Mouse (Mus musculus): ENCODE measurements at regions not wholly inside any gene's neighbourhood (a gene's known extent, or its start where the extent isn't known, plus 50 kb on each side); places are given as distances from the start of the nearest gene placed in this dataset.

DNA sequence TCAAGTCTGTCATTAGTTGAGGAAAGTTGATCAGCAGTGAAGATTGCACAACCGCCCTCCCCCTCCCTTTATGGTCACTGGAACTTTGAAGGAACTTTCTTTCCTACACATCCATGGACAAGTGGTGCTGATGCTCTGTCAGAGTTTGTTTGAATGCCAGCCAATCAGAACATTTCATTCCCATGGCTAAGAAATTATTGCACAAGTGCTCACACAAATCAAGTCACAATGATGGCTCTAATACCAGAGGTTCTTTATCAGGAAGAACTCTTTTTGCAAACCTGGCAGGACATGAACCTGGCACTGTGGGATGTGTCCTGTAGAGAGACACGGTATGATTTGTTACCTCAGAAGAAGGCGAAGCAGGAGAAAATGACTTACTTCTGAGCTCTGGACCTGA, 54.3 kb upstream of the Spry2 start:
- no peak for DNase-seq (ENCODE audit: low read depth)

DNA sequence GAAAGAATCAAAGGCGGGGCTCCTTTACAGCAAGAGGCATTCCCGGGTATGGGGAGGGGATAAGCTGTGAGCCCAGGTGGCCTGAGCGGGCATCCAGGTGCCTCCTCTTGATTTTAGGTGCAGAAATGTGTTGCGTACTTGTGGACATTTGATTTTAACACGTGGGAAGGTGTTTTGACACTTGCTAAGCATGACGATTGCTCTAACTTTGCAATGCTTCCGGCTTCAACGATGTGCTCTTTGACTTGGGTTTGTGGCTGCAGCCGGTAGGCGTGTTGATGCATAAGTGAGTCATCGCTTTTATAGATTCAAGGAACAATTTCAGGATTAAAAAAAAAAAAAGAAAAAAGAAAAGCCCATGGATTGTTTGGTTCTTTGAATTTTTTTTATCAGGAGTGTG, 58.5 kb upstream of the Spry2 start:
- no peak for DNase-seq (ENCODE audit: low read depth)

DNA sequence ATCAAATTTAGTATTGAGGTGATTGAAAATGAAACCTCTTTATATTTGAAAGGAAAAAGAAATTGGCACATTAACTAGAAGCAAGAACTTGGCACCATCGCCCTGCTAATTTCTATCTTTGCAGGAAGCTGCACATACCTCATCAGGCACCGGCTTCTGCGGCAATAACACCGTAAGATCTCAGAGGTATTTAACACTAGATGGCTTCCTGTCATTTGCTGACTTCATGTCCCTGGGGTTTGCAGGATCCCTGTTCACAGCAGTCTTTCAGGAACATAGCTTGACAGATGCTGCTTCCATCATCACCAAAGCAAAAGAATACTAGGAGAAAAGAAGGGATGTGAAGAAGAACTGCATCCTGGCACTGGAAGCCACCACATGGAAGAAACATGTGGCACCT, 60.2 kb upstream of the Spry2 start:
- no peak for DNase-seq (ENCODE audit: low read depth)

DNA sequence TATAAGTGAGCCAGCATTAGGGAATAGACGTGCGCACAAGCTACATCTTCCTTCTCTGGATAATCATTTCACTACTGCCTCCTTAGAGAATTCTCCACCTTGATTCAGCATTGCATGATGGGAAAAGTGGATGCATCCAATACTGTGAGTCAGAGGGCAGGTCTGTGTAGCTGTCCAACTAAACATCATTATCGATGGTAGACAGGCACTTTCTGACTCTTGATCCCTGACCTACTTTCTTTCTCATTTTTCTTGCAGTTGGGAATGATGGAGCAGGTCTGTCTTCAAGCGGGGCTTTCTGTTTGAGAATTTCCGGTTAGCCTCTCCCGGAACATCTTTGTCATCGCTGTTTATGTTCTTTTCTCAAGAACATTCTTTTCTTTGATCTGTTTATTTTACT, 61.4 kb upstream of the Spry2 start:
- DNase-seq (ENCODE audit: low read depth): no peak

DNA sequence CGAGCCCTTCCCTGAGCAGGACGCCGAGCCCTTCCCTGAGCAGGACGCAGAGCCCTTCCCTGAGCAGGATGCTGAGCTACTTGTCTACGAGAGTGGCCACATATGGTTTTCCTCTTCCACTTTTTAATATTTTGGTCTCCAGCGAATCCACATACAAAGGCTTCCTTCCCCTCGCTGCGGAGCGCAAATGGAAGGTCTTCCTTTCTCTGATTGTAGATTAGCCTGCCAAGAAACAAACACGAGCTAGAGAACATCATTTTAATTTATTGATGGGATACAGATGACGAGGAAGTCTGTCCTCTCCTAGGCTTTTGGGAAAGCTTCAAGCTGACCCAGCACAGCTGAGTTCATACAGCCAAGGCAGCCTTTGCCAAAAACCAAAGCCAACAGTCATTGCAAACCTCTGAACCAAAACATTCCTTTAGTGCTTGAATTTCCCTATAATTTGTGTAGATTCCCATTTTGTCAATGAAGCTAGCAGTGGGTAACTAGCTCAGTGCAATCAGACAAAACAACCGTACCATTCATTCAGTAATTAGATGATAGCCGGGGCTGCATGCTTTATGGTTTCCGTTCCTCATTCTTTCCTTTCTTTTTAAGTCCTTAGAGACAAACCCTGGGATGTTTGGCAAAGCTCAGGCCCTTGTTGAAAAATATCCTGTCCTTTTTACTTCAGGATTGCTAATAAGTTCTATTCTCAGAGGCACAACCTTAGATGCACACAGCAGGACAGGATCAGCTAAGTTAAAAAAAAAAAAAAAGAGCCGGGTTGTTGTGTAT, 83.1 kb upstream of the Spry2 start:
- no peak for DNase-seq (ENCODE audit: low read depth)

DNA sequence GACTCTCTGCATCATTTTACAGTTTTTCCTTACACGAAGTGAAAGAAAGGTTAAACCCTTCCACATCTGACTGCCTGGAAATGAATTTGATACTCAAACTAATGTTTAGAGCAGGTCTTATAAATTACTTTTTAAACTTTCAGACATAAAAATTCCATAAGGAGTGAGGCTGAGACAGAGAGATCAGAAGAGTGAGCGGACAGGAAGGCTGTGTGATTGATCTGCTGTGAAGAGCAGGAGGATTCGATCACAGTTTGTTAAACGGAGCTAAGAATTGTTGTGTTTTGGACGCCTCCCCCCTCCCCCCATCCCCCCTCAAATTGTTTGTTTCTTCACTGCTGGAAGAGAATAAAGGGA, 83.7 kb upstream of the Spry2 start:
- DNase-seq (ENCODE audit: low read depth): no peak

DNA sequence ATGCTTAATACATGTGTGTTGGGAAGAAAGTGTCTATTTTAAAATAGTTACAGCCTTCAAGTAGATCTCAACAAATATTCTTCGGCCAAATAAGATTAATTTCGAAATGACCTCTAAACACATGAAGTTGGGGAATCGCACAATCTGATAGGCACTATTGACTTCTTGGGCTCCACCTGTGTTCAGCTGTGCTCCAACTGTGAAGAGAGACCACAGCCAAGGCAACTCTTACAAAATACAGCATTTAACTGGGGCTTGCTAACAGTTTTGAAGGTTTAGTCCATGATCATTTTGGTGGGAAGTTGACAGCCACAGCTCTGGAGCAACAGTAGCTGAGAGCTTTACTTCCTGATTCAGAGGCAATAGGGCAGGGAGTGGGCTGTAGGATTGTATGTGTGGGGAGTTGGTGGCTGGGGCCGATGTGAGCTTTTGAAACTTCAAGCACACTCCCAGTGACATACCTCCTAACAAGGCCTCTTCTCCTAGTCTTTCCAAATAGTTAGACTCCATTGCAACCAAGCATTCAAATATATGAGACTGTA, 90.8 kb upstream of the Spry2 start:
- no peak for DNase-seq (ENCODE audit: low read depth)

DNA sequence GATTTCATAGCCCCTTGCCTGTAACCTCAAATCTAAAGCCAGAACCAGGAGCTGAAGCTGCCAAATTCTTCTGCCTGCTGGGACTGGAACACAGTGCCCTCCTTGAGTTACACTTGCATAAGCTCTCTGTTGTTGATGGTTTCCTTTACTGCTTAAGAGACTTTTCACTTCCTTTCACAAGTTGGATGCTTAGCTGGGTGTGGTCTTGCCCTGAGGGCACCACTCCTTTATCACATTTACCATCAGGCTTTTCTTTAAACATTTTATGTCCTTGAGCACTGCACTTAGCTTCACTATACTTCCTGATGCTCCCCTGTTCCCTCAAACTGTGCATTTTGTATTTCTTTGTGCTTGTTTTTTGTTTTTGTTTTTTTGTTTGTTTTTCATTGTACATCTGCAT, 92.1 kb upstream of the Spry2 start:
- DNase-seq (ENCODE audit: low read depth): no peak

DNA sequence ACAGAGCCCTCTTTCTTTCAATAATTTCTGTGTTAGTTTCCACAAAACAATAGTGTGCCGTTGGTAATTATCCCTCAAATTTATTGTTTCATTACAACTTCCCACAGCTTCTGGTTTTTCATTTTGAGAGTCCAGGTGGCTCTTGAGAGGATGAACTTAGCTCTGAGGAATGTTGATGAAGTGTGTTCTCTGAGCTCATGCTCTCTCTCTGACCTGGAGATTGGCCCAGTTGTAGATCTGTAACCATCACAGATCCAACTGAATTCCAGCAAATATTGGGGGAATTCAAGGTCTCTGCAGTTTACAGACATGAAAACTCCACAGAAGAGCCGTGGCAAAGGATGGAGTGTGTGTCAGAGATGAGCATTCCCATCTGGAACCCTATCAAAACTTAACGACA, 96.5 kb upstream of the Spry2 start:
- no peak for DNase-seq (ENCODE audit: low read depth)

DNA sequence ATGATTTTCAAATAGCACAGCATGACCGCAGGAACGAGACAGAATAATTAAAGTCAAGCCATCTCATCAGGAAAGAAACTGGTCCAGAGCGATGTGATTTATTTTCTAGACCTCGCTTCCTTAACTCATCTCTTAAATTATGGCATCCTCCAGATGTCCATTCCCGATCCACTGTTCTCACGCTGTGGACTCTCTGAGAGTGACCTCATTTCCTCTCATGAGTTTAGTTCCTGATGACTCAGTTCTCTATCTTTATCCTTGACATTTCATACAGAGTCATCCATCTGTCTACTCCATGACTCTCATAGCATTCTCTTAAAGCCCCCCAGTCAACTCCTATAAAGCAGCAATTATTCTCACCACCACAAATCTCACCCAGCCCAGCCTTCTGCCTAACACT, 103.2 kb upstream of the Spry2 start:
- DNase-seq (ENCODE audit: low read depth): no peak

DNA sequence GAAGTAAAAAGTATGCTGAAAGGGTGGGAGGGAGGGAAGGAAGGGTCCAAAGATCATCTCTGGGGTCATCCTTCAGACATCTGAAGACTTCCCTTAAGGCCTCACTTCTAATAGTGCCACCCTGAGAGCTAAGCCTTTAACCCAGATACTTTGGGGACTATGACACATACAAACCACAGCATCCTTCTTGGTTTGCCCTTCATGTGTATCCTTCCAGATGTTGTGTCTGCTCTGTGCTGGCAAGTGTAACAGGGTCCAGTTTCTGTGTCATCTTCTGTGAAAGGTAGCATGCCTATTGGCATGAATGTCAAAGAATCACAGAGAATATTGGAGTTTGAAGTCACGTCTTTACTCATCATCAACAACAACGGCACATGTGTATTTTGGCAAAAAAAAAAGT, 98.2 kb upstream of the Trim52 start:
- peak; percentile 21 for DNase-seq (ENCODE audit: low read depth)

DNA sequence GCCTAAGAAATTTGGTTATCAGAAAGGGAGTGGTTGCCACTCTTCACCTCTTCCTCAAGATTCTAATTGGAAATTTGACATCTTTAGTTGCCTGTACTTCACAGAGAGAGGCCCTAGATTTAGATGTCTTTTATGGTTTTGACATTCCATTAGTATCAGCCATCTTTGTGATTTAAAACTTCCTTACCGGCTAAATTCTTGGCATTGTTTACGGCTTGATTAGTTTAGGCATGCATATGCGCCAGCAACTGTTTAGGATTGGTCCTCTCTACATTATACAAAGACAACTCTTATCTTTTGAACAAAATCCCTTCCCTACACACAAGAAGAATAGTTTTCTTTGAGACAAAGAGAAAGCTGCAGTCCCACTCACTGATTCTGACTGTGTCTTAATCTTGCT, 97.0 kb upstream of the Trim52 start:
- no peak for DNase-seq (ENCODE audit: low read depth)

DNA sequence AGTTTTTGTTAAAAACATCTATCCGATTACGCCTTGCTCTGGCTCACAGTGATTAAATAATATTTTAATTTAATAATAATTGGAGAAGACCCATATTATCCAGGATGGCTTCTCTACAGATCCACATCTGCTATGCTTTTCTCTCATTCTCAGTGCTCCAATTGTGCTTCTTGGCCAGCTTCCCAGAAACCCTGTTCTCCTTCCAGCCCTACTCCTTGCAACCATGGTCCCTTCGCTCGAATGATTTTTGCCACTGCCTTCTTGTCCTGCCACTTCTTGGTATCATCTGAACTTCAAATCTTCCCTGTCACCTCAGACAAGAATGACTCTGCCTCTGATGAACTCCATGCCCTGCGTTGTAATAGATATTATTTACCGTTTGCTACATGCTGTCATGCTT, 95.0 kb upstream of the Trim52 start:
- no peak for DNase-seq (ENCODE audit: low read depth)

DNA sequence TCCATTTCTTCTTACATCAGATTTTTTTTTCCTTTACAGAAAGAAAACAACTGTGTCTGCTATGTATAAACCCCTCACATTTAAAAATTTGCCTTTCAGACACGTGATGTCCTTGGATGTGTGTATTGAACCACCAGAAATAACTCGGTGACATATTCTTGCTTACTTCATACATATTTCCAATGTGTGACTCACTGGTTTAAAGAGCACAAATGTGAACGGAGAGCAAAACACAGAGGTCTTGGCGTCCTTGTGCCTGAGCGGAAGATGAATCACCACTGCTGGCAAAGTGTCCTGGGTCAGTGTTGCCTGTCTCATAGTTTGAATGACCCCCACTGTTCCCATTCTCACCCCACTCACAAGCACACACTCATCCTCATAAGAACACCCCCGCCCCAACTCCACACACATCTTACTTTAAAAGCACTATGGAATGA, 94.0 kb upstream of the Trim52 start:
- DNase-seq (ENCODE audit: low read depth): peak; percentile 62

DNA sequence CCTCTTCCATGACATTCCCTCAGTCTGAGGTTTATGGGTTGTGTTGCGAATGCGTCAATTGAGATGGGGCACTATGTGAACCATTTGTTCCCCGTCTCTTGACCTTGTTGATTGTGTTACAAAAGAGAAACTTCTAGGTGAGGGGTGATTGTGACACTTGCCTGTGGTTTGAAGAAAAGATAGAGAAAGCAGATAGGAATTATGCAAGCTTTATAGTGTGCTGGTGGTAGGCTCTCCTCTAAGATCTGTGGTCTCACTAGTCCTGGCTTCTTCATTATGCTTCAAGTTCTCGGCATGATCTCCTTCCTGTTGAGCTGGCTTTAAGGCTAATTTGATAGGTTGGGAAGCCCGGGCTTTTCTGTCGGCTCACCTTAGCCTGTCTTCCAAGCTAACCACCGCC, 83.2 kb upstream of the Trim52 start:
- DNase-seq (ENCODE audit: low read depth): peak; percentile 63

DNA sequence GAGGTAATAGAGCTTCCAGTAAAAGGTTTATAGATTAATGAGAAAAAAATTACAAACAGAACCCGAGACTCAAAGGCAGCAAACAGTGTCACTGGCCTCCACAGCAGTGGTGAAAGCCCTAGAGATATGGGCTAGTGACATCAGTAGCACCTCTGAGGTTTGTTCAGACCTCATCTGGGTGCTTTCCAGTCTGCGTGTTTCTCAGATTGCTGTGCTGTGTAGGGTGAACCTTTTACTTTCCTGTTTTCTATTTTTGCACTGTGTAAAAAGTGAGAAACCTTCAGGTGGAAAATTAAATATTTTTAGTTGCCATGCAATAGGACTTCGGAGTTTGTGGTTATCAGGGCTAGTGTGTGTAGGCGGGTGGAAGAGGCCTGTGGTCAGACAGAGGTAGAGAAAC, 79.2 kb upstream of the Trim52 start:
- peak; percentile 5 for DNase-seq (ENCODE audit: low read depth)

DNA sequence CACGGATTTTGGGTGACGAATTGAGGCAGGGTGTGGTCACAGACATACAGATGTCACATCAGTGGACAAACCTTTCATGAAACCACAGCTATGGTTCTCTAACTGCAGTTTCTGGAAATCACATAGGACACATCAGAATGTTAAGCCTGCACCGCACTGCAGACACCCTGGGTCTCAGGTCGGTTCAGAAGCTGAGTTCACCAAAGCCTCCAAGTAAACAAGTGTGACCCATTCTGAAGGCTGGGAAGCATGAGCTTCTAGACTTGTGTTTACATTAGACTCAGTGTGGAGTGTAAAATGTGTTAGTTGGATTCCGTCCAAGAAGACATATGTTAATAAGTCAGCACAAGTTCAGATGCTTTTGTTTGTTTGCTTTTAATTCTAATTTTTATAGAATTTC, 78.3 kb upstream of the Trim52 start:
- DNase-seq (ENCODE audit: low read depth): no peak

DNA sequence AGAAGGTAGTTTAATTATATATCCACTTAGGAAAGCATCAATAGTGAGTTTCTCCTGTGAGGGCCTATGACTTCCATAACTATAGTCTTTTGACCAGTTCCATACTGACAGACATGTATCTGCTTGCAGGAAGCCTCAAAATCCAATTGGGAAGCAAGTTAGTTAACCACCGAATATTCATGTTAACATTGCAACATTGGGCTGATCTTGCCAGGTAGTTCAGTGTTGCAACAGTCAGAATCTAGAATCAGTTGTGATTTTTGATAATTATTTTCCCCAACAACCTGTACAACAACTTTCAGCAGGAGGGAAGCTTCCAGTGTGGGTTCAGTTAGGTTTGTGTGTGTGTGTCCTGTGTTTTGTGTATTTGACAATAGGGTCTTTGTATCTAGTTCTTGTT, 74.9 kb upstream of the Trim52 start:
- no peak for DNase-seq (ENCODE audit: low read depth)

DNA sequence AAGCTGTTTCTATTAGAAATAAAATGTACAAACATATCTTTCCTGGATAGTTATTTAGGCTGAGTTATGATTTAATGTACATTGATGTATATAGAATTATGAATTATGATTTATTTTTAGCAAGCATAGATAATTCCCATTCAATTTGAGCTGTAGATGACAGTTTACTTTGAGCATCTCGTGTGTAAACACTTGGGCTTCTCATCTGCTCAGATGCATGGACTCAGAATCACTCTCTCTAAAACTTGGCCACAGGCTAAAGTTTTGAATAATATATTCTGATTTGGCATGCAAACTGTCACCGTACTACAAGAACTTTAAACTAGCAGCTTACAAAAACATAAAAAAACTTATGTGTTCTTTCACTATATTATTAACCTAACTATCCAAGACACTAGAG, 72.2 kb upstream of the Trim52 start:
- DNase-seq (ENCODE audit: low read depth): no peak

DNA sequence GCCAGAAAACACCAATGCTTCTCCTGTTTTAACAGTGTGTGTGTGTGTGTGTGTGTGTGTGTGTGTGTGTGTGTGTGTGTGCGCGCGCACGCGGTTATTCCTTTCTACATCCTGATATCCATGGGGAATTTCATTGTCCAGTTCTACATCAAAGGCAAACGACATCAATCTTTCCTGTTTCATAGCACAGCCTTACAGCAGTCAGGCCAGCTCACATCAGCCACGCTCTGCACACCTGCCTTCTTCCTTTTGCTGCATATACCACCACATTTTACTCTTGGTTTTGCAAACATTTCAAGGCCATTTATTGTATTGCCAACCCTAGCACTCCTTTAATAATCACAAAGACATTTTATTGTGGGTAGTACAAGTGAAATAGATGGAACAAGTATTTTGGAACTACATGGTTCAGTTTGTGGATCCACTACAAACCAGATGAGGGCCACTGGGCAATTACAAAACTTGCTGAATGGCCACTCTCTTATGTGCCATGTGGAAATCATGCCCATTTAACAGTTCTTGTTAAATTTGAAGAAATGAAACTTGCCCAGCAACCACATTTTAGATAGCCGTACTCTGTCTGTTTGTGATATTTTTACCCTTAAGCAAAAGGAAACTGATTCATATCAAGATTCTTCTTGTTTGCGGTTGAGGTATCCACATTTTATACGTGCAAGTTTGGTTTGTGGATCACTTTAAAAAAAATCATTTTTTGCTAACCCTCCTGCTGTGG, 70.9 kb upstream of the Trim52 start:
- peak; percentile 53 for DNase-seq (ENCODE audit: low read depth)

DNA sequence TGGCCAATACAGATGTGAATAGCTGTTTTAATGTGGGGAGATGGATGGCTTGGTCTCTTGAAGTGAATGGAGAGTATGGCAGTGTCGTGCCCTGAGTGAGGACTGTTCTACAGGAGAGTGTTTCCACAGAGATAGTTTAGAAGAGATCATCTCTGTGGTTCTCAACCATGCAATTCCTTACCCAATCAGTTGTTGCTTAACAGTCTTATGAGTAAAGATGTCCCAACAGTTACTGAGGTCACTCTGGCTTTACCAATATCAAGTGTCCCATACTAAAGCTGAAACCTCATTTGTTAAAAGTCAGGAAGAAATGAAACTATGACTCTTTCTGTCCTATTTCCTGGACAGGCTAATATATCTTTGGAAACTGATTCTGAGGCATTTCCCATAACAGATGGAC, 61.7 kb upstream of the Trim52 start:
- peak; percentile 66 for DNase-seq (ENCODE audit: low read depth)

DNA sequence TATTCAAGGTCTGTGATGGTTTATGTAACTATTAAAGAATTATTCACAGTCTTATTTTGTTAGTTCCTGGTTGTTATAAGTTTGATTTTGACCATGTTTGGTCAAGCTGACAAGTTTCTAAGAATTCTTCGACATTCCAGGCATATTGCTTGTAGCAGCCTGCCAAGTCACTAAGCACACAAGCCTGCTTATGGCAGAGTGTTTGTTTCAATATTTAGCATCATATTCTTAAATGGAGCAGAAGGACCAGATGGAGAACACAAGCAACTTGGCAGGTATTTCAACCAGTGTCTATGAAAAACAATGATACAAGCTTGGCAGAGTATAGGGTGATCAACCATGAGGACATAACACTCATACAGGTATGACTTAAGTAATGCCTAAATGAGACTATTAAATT, 55.8 kb upstream of the Trim52 start:
- DNase-seq (ENCODE audit: low read depth): no peak
